Mouse (Mus musculus) CH12.LX (cell line): ENCODE data around the gene Klf9.

Source experiments
- CHD2 ChIP-seq: IDR thresholded peaks from 2 replicates; pipeline ENCODE4 v1.6.1; 2011; ENCODE audit warnings: low read length, improper control_type of control experiment
- CTCF ChIP-seq, 2 experiments: IDR thresholded peaks in 1 of 2; conservative IDR thresholded peaks in 1 of 2; 2 replicates each; pipeline ENCODE4 v1.5.1; 2011 to 2012; ENCODE audit warnings: low read depth in 2 of 2, low read length in 2 of 2, improper control_type of control experiment in 1 of 2, inconsistent platforms in 1 of 2, mild to moderate bottlenecking in 1 of 2, moderate library complexity in 1 of 2
- E2F4 ChIP-seq: IDR thresholded peaks from 2 replicates; pipeline ENCODE4 v1.6.1; 2011; ENCODE audit warnings: low read depth, low read length, improper control_type of control experiment; ENCODE audit not compliant: insufficient replicate concordance
- EP300 ChIP-seq: IDR thresholded peaks from 2 replicates; pipeline ENCODE4 v1.6.1; 2011; ENCODE audit warnings: low read length, improper control_type of control experiment
- ETS1 ChIP-seq: conservative IDR thresholded peaks from 2 replicates; pipeline ENCODE4 v1.6.1; 2012; ENCODE audit warnings: low read depth, mild to moderate bottlenecking, inconsistent platforms, low read length, improper control_type of control experiment, moderate library complexity
- MAZ ChIP-seq: IDR thresholded peaks from 2 replicates; pipeline ENCODE4 v1.6.1; 2012; ENCODE audit warnings: low read depth, mild to moderate bottlenecking, inconsistent platforms, low read length, improper control_type of control experiment, moderate library complexity
- MEF2A ChIP-seq: IDR thresholded peaks from 2 replicates; pipeline ENCODE4 v1.6.1; 2014; ENCODE audit warnings: low read depth, mild to moderate bottlenecking, inconsistent platforms, low read length, improper control_type of control experiment, borderline replicate concordance
- SMC3 ChIP-seq: IDR thresholded peaks from 2 replicates; pipeline ENCODE4 v1.6.1; 2011; ENCODE audit warnings: low read depth, low read length, improper control_type of control experiment
- ZNF384 ChIP-seq: IDR thresholded peaks from 2 replicates; pipeline ENCODE4 v1.6.1; 2012; ENCODE audit warnings: low read depth, low read length, improper control_type of control experiment, inconsistent platforms

DNA sequence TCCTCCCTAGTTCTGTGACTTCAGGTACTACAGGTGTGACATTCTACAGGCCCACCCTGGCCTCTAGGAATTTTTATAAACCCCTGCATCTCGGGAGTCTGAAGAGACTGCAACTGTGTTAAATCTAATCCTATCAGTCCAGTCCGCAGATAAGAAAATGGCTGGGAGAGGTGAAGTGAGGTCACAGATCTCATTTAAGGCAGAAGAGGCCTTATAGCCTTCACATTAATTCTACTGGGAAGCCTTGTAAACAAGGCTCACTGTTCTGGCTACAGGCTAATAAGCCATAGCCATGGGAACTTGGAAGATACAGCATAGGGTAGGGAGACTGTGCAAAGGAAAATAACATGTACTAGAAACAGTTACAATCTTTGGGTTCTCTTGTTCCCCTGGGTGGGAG, 3.7 kb upstream of the Klf9 start:
- TF ChIP-seq CTCF (conservative IDR thresholded peaks at IDR 0.05 in 1 of 2, IDR thresholded peaks at IDR 0.05 in 1 of 2; ENCODE audit: low read depth in 2 of 2, low read length in 2 of 2): no peak
- no peak for TF ChIP-seq MAZ
- TF ChIP-seq ETS1: no peak
- no peak for TF ChIP-seq EP300
- no peak for TF ChIP-seq MEF2A
- no peak for TF ChIP-seq SMC3
- TF ChIP-seq ZNF384: no peak
- TF ChIP-seq CHD2: no peak
- no peak for TF ChIP-seq E2F4
